15 mouse cellular contexts compared by ENCODE assay signal in the genomic region with DNA sequence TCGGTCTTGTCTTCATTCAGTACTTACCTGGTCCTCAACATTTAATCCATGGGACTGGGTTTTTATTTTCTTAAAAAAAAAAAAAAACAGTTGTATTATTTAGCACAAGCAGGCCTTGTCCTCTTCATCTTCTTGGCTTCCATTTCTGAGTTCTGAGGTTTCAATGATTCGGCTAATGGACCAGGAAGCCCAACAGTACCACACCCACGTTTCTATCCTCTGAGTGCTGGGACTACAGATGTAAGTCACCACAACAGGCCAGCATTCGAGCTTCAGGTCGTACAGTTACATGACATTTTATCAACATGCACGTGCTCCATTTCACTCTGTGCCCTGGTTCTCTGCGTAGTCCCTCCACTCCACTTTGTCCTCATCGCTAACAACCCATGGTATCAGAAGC.
"Had no signal": no experiment of that assay in that cellular context is flagged by ENCODE, and none has a peak within 500 bp of the region (broad histone marks: within the 10 kb centered on the region; RNA-seq: fewer than 3 reads in every experiment).

No protein-coding gene starts in this region.

- H3K27ac ChIP-seq: kidney, embryonic 15.5 days; limb, embryonic 15.5 days; liver, embryonic 12.5 days; lung, embryonic 15.5 days; macrophage had no signal

- H3K4me3 ChIP-seq: kidney, embryonic 15.5 days; limb, embryonic 15.5 days; liver, embryonic 12.5 days; lung, embryonic 15.5 days; megakaryocyte, embryonic 14.5 days; myocyte had no signal

- H3K27me3 ChIP-seq: kidney, embryonic 15.5 days; limb, embryonic 15.5 days; liver, embryonic 12.5 days; lung, embryonic 15.5 days had no signal

- H3K36me3 ChIP-seq: kidney, embryonic 15.5 days; limb, embryonic 15.5 days; liver, embryonic 12.5 days; lung, embryonic 15.5 days had no signal

- DNase-seq: kidney, adult 2 months; kidney, postnatal 14 days; lung, postnatal 14 days; retina, postnatal 1 day; right cerebral cortex, postnatal 4 days; spleen, adult 18-20 months; thymus, adult 18-20 months; thymus, postnatal 14 days had no signal

- ATAC-seq: liver, embryonic 12.5 days had no signal

- H3K9ac ChIP-seq: kidney, embryonic 15.5 days; limb, embryonic 15.5 days; liver, embryonic 12.5 days; lung, embryonic 15.5 days had no signal

- H3K9me3 ChIP-seq: kidney, embryonic 15.5 days; limb, embryonic 15.5 days; liver, embryonic 12.5 days; lung, embryonic 15.5 days had no signal

- H3K4me2 ChIP-seq: kidney, embryonic 15.5 days; limb, embryonic 15.5 days; liver, embryonic 12.5 days; lung, embryonic 15.5 days had no signal

- H3K4me1 ChIP-seq: kidney, embryonic 15.5 days; liver, embryonic 12.5 days; megakaryocyte, embryonic 14.5 days had no signal
